Mouse (Mus musculus): Measurements from ENCODE around the gene Nupl1. TPM values are rescaled to one million over a fixed set of nuclear protein-coding genes. Genes with fewer than 3 reads are reported as not detected.

The Nupl1 gene
- polyA plus RNA-seq, 1 experiment from 2014 or later: not detected

- Histone ChIP-seq H3K4me3 (ENCODE audit: low read depth, low read length) (no peak overlapping the region), H3K36me3 (replicated peaks; ENCODE audit: control insufficient read depth, insufficient read depth, low read depth, low read length) (no peaks in the 10 kb centered on the region), H3K27ac (replicated peaks; ENCODE audit: low read depth, low read length) (no peak overlapping the region), H3K4me1 (ENCODE audit: control insufficient read depth, insufficient read depth, low read length) (no peaks in the 10 kb centered on the region), H3K9me3 (replicated peaks; ENCODE audit: control insufficient read depth, low read length) (no peaks in the 10 kb centered on the region), H3K27me3 (ENCODE audit: control insufficient read depth, insufficient read depth, low read length) (no peaks in the 10 kb centered on the region), H3K9ac (replicated peaks; ENCODE audit: low read length) (no peak overlapping the region), H3K4me2 (ENCODE audit: low read depth, low read length) (no peak overlapping the region)
- 76% methylated on average over 5 of the region's 5 CpGs for WGBS
- DNase-seq (ENCODE audit: low spot score) (no peak), ATAC-seq (replicated peaks; ENCODE audit: insufficient number of reproducible peaks, low FRiP score, low TSS enrichment, low read depth) (no peak)
These were observed 62.9 kb downstream of the Nupl1 start for GRCm38 (mm10) chr14:60188201-60188825.

GRCm38 (mm10) chr14:60181306-60181705 is 69.9 kb downstream of the Nupl1 start:
- ATAC-seq (replicated peaks; ENCODE audit: insufficient number of reproducible peaks, low FRiP score, low TSS enrichment, low read depth): no peak
- no peaks in the 10 kb centered on the region for H3K36me3 ChIP-seq (replicated peaks; ENCODE audit: control insufficient read depth, insufficient read depth, low read depth, low read length)
- no peak overlapping the region for H3K9ac ChIP-seq (replicated peaks; ENCODE audit: low read length)
- no peak for DNase-seq (ENCODE audit: low spot score)
- H3K9me3 ChIP-seq (replicated peaks; ENCODE audit: control insufficient read depth, low read length): no peaks in the 10 kb centered on the region
- H3K4me1 ChIP-seq (ENCODE audit: control insufficient read depth, insufficient read depth, low read length): no peaks in the 10 kb centered on the region
- WGBS: 94% methylated on average over 2 of the region's 2 CpGs
- H3K27me3 ChIP-seq (ENCODE audit: control insufficient read depth, insufficient read depth, low read length): peaks cover 12% of the 10 kb centered on the region
- no peak overlapping the region for H3K4me3 ChIP-seq (ENCODE audit: low read depth, low read length)
- no peak overlapping the region for H3K27ac ChIP-seq (replicated peaks; ENCODE audit: low read depth, low read length)
- H3K4me2 ChIP-seq (ENCODE audit: low read depth, low read length): no peak overlapping the region

- no peak overlapping the region for H3K4me2 ChIP-seq (ENCODE audit: low read depth, low read length)
- H3K36me3 ChIP-seq (replicated peaks; ENCODE audit: control insufficient read depth, insufficient read depth, low read depth, low read length): no peaks in the 10 kb centered on the region
- no peak overlapping the region for H3K9ac ChIP-seq (replicated peaks; ENCODE audit: low read length)
- ATAC-seq (replicated peaks; ENCODE audit: insufficient number of reproducible peaks, low FRiP score, low TSS enrichment, low read depth) (no peak), DNase-seq (ENCODE audit: low spot score) (no peak)
- no peak overlapping the region for H3K27ac ChIP-seq (replicated peaks; ENCODE audit: low read depth, low read length)
- peaks cover 16% of the 10 kb centered on the region for H3K27me3 ChIP-seq (ENCODE audit: control insufficient read depth, insufficient read depth, low read length)
- WGBS: 54% methylated on average over 2 of the region's 2 CpGs
- no peak overlapping the region for H3K4me3 ChIP-seq (ENCODE audit: low read depth, low read length)
- no peaks in the 10 kb centered on the region for H3K9me3 ChIP-seq (replicated peaks; ENCODE audit: control insufficient read depth, low read length)
- no peaks in the 10 kb centered on the region for H3K4me1 ChIP-seq (ENCODE audit: control insufficient read depth, insufficient read depth, low read length)
These were observed 72.7 kb downstream of the Nupl1 start for GRCm38 (mm10) chr14:60178571-60178955.

- H3K4me2 ChIP-seq (ENCODE audit: low read depth, low read length): peak overlapping the region; percentile 99
- ATAC-seq (replicated peaks; ENCODE audit: insufficient number of reproducible peaks, low FRiP score, low TSS enrichment, low read depth) (no peak), DNase-seq (ENCODE audit: low spot score) (no peak)
- H3K4me1 ChIP-seq (ENCODE audit: control insufficient read depth, insufficient read depth, low read length): no peaks in the 10 kb centered on the region
- 20% methylated on average over 37 of the region's 37 CpGs for WGBS
- peak overlapping the region; percentile 67 for H3K4me3 ChIP-seq (ENCODE audit: low read depth, low read length)
- H3K36me3 ChIP-seq (replicated peaks; ENCODE audit: control insufficient read depth, insufficient read depth, low read depth, low read length): no peaks in the 10 kb centered on the region
- no peaks in the 10 kb centered on the region for H3K9me3 ChIP-seq (replicated peaks; ENCODE audit: control insufficient read depth, low read length)
- peak overlapping the region; percentile 71 for H3K9ac ChIP-seq (replicated peaks; ENCODE audit: low read length)
- 0 out of 2 replicates have a peak overlapping the region, but pooled peaks have one; percentile 14 for H3K27ac ChIP-seq (replicated peaks; ENCODE audit: low read depth, low read length)
- peaks cover 16% of the 10 kb centered on the region for H3K27me3 ChIP-seq (ENCODE audit: control insufficient read depth, insufficient read depth, low read length)
These were observed 73.3 kb downstream of the Nupl1 start for GRCm38 (mm10) chr14:60177614-60178570.

GRCm38 (mm10) chr14:60176891-60177613 is 74.2 kb downstream of the Nupl1 start:
- Histone ChIP-seq H3K4me2 (ENCODE audit: low read depth, low read length) (peak overlapping the region; percentile 99), H3K9ac (replicated peaks; ENCODE audit: low read length) (peak overlapping the region; percentile 71), H3K9me3 (replicated peaks; ENCODE audit: control insufficient read depth, low read length) (no peaks in the 10 kb centered on the region), H3K4me3 (ENCODE audit: low read depth, low read length) (peak overlapping the region; percentile 67), H3K27me3 (ENCODE audit: control insufficient read depth, insufficient read depth, low read length) (peaks cover 16% of the 10 kb centered on the region), H3K27ac (replicated peaks; ENCODE audit: low read depth, low read length) (0 out of 2 replicates have a peak overlapping the region, but pooled peaks have one; percentile 14), H3K36me3 (replicated peaks; ENCODE audit: control insufficient read depth, insufficient read depth, low read depth, low read length) (no peaks in the 10 kb centered on the region), H3K4me1 (ENCODE audit: control insufficient read depth, insufficient read depth, low read length) (no peaks in the 10 kb centered on the region)
- DNase-seq (ENCODE audit: low spot score) (peak; percentile 53), ATAC-seq (replicated peaks; ENCODE audit: insufficient number of reproducible peaks, low FRiP score, low TSS enrichment, low read depth) (peak; percentile 82)
- WGBS: under 1% methylated on average over 59 of the region's 84 CpGs

GRCm38 (mm10) chr14:60176469-60176890 is 74.8 kb downstream of the Nupl1 start:
- no peak overlapping the region for H3K27ac ChIP-seq (replicated peaks; ENCODE audit: low read depth, low read length)
- peaks cover 16% of the 10 kb centered on the region for H3K27me3 ChIP-seq (ENCODE audit: control insufficient read depth, insufficient read depth, low read length)
- WGBS: 30% methylated on average over 9 of the region's 9 CpGs
- no peaks in the 10 kb centered on the region for H3K36me3 ChIP-seq (replicated peaks; ENCODE audit: control insufficient read depth, insufficient read depth, low read depth, low read length)
- no peaks in the 10 kb centered on the region for H3K4me1 ChIP-seq (ENCODE audit: control insufficient read depth, insufficient read depth, low read length)
- no peak overlapping the region; the same call in 1 of the 2 replicates for H3K9ac ChIP-seq (replicated peaks; ENCODE audit: low read length)
- H3K4me3 ChIP-seq (ENCODE audit: low read depth, low read length): peak overlapping the region; percentile 67
- ATAC-seq (replicated peaks; ENCODE audit: insufficient number of reproducible peaks, low FRiP score, low TSS enrichment, low read depth): no peak
- H3K9me3 ChIP-seq (replicated peaks; ENCODE audit: control insufficient read depth, low read length): no peaks in the 10 kb centered on the region
- no peak for DNase-seq (ENCODE audit: low spot score)
- H3K4me2 ChIP-seq (ENCODE audit: low read depth, low read length): peak overlapping the region; percentile 99

- Histone ChIP-seq H3K27me3 (ENCODE audit: control insufficient read depth, insufficient read depth, low read length) (peaks cover 12% of the 10 kb centered on the region), H3K4me3 (ENCODE audit: low read depth, low read length) (no peak overlapping the region), H3K4me2 (ENCODE audit: low read depth, low read length) (no peak overlapping the region), H3K36me3 (replicated peaks; ENCODE audit: control insufficient read depth, insufficient read depth, low read depth, low read length) (no peaks in the 10 kb centered on the region), H3K9me3 (replicated peaks; ENCODE audit: control insufficient read depth, low read length) (no peaks in the 10 kb centered on the region), H3K9ac (replicated peaks; ENCODE audit: low read length) (no peak overlapping the region), H3K4me1 (ENCODE audit: control insufficient read depth, insufficient read depth, low read length) (no peaks in the 10 kb centered on the region), H3K27ac (replicated peaks; ENCODE audit: low read depth, low read length) (no peak overlapping the region)
- no peak for ATAC-seq (replicated peaks; ENCODE audit: insufficient number of reproducible peaks, low FRiP score, low TSS enrichment, low read depth)
- 64% methylated on average over 12 of the region's 12 CpGs for WGBS
- DNase-seq (ENCODE audit: low spot score): no peak
These were observed 78.8 kb downstream of the Nupl1 start for GRCm38 (mm10) chr14:60172286-60173055.

Measured in embryonic facial prominence, embryonic 11.5 days (tissue).